Mouse (Mus musculus): ENCODE data around the gene Them5. TPM values are rescaled to one million over a fixed set of nuclear protein-coding genes. Genes with fewer than 3 reads are reported as not detected.

The Them5 gene
- 199 and 218 TPM in 2 replicates for polyA plus RNA-seq (2015; fragmentation: Nextera tagmentation; extraction: Ambion mirVana)

DNA sequence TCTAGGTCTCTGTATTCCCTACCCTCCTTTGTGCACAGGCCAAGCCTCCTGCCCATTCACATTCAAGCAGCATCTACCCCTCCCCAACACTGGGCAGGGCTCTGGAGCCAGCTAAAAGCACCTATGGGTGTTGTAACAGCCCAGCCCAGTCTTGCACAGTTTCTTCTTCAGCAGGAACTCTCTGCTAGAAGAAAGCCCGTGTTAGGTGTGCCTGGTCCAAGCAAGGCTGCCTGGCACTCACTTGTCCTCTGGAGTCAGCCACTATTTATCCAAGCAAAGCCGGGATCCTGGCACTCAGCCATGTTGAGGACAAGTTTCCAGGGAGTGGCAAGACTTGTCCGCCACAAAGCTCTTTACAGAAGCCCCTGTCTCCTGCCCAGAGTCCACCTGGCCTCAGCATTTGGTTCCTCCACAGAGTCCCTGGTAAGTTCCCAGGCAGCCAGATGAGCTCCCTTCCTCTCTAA lies at the start of gene Them5:
Gene Them5, plus strand, starts transcription at position 141 of the 464 bp plus-strand sequence.
- no peak for ATAC-seq (ENCODE audit: insufficient number of reproducible peaks, low FRiP score, low TSS enrichment, low read depth)
- Histone ChIP-seq H3K4me1 (no peaks in the 10 kb centered on the region), H3K4me3 (no peak within 1 kb of the TSS), H3K27me3 (no peaks in the 10 kb centered on the region), H3K9ac (no peak within 1 kb of the TSS), H3K27ac (peak within 1 kb of the TSS; percentile 47), H3K4me2 (no peak within 1 kb of the TSS), H3K9me3 (no peaks in the 10 kb centered on the region), H3K36me3 (no peaks in the 10 kb centered on the region)
- WGBS: 39% methylated on average over 3 of the region's 3 CpGs

- no peak overlapping the region for H3K4me3 ChIP-seq
- WGBS: 60% methylated on average over 1 of the region's 1 CpGs
- peaks cover 2% of the 10 kb centered on the region; the same call in 1 of the 2 replicates for H3K4me1 ChIP-seq
- no peaks in the 10 kb centered on the region for H3K36me3 ChIP-seq
- no peak overlapping the region for H3K9ac ChIP-seq
- ATAC-seq (ENCODE audit: insufficient number of reproducible peaks, low FRiP score, low TSS enrichment, low read depth): no peak
- H3K4me2 ChIP-seq: no peak overlapping the region
- no peak overlapping the region for H3K27ac ChIP-seq
- H3K9me3 ChIP-seq: no peaks in the 10 kb centered on the region
- no peaks in the 10 kb centered on the region for H3K27me3 ChIP-seq
These were observed 36.4 kb upstream of the Them5 start for GRCm38 (mm10) chr3:94305457-94305856.

DNA sequence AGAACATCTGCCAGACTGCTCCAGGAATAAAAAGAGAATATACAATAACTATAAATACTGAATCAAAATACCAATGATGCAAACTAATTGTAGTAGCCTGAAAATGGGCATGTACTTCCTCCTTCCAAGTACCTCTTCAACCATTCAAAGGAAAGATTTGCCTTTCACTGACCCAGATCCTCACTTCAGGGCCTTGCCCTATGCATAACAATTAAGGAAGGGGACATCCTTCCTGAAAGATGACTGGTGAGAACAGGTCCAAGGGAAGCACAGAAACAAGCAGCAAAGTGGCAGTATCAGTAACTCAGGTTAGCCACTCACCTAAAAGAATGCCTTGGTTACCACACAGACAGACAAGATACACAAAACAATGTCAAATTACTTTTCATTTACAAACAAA lies 34.9 kb upstream of the Them5 start:
- H3K27me3 ChIP-seq: no peaks in the 10 kb centered on the region
- no peaks in the 10 kb centered on the region for H3K9me3 ChIP-seq
- no peaks in the 10 kb centered on the region for H3K36me3 ChIP-seq
- peaks cover 7% of the 10 kb centered on the region; the same call in 1 of the 2 replicates for H3K4me1 ChIP-seq
- no peak overlapping the region for H3K4me2 ChIP-seq
- no peak overlapping the region for H3K4me3 ChIP-seq
- ATAC-seq (ENCODE audit: insufficient number of reproducible peaks, low FRiP score, low TSS enrichment, low read depth): no peak
- no peak overlapping the region for H3K27ac ChIP-seq
- H3K9ac ChIP-seq: no peak overlapping the region

DNA sequence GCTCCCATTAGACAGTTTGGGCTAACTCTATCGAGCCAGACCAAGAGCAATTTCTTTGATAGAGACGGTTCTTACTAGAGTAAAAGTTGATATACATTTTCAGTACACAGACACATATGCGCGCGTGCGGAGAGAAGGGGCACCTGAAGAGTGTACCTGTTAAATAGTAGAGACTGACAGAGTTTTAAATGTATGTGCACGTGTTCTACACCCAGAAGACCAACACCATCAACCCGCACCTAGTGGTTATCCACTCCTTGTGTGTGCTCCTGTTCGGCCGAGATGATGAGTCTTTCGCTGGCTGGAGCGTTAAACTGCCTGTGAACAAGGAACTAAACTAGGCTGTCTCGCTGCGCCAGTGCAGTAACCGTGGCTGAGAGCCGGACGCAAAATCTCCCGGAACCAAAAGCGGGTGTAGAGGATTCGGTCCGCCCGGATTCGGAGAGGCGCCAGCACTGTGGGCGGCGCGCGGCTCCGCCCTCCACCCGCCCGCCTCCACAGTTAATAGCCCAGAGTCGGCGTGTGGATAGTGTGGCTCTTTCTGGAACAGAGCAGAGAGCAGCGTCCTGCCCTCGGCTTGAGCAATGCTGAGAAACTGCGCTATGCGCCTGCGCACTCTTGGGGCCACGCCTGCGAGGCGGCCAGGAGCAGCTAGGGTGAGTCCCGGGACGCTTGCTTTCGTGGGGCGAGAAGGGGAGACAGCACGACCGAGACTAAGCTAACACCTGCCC lies 32.1 kb upstream of the Them5 start, which contains the start of gene Them4:
Gene Them4, plus strand, starts transcription at position 457 of the 731 bp plus-strand sequence.
- H3K9me3 ChIP-seq: no peaks in the 10 kb centered on the region
- peak within 1 kb of the TSS; percentile 67 for H3K4me2 ChIP-seq
- H3K4me3 ChIP-seq: peak within 1 kb of the TSS; percentile 62
- 1% methylated on average over 47 of the region's 47 CpGs for WGBS
- peaks cover 7% of the 10 kb centered on the region; the same call in 1 of the 2 replicates for H3K4me1 ChIP-seq
- peak within 1 kb of the TSS; percentile 88 for H3K27ac ChIP-seq
- no peaks in the 10 kb centered on the region for H3K27me3 ChIP-seq
- peak within 1 kb of the TSS; percentile 50 for H3K9ac ChIP-seq
- H3K36me3 ChIP-seq: no peaks in the 10 kb centered on the region
- ATAC-seq (ENCODE audit: insufficient number of reproducible peaks, low FRiP score, low TSS enrichment, low read depth): peak; percentile 99

DNA sequence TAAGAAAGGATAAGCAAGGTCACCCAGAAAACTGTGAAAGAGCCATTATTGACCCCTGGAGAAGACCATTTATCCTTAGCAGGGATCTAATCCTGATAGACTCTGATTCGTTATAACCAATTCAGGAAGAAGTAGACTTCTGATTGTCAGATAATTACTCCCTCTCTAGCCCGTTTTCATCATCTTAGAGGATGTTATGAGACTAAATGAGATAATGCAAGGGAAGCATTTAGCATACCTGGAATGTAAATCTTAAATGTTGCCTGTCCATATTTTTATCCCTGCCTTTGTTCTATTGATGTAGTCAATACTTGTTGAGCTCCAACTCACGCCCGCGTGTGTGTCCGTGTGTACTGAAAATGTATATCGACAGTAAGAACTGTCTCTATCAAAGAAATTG lies 31.4 kb upstream of the Them5 start:
- Histone ChIP-seq H3K4me1 (peaks cover 7% of the 10 kb centered on the region; the same call in 1 of the 2 replicates), H3K4me3 (peak overlapping the region; percentile 62), H3K4me2 (peak overlapping the region; percentile 67), H3K9me3 (no peaks in the 10 kb centered on the region), H3K27ac (peak overlapping the region; percentile 88), H3K9ac (peak overlapping the region; percentile 50), H3K27me3 (no peaks in the 10 kb centered on the region), H3K36me3 (no peaks in the 10 kb centered on the region)
- no peak for ATAC-seq (ENCODE audit: insufficient number of reproducible peaks, low FRiP score, low TSS enrichment, low read depth)
- WGBS: 44% methylated on average over 7 of the region's 7 CpGs

- peak overlapping the region; percentile 62 for H3K4me3 ChIP-seq
- no peak for ATAC-seq (ENCODE audit: insufficient number of reproducible peaks, low FRiP score, low TSS enrichment, low read depth)
- no peaks in the 10 kb centered on the region for H3K9me3 ChIP-seq
- no peak overlapping the region for H3K9ac ChIP-seq
- no peaks in the 10 kb centered on the region for H3K27me3 ChIP-seq
- no peak overlapping the region for H3K27ac ChIP-seq
- 60% methylated on average over 6 of the region's 6 CpGs for WGBS
- no peaks in the 10 kb centered on the region for H3K36me3 ChIP-seq
- H3K4me1 ChIP-seq: peaks cover 7% of the 10 kb centered on the region; the same call in 1 of the 2 replicates
- peak overlapping the region; percentile 67 for H3K4me2 ChIP-seq
These were observed 31.0 kb upstream of the Them5 start for GRCm38 (mm10) chr3:94310911-94311310.

GRCm38 (mm10) chr3:94311376-94311775 lies 30.5 kb upstream of the Them5 start:
- H3K27me3 ChIP-seq: no peaks in the 10 kb centered on the region
- H3K4me3 ChIP-seq: no peak overlapping the region
- no peak overlapping the region for H3K9ac ChIP-seq
- ATAC-seq (ENCODE audit: insufficient number of reproducible peaks, low FRiP score, low TSS enrichment, low read depth): no peak
- 54% methylated on average over 4 of the region's 4 CpGs for WGBS
- no peaks in the 10 kb centered on the region for H3K36me3 ChIP-seq
- H3K4me2 ChIP-seq: peak overlapping the region; percentile 67; the same call in 1 of the 2 replicates
- no peak overlapping the region for H3K27ac ChIP-seq
- H3K4me1 ChIP-seq: peaks cover 7% of the 10 kb centered on the region; the same call in 1 of the 2 replicates
- H3K9me3 ChIP-seq: no peaks in the 10 kb centered on the region

DNA sequence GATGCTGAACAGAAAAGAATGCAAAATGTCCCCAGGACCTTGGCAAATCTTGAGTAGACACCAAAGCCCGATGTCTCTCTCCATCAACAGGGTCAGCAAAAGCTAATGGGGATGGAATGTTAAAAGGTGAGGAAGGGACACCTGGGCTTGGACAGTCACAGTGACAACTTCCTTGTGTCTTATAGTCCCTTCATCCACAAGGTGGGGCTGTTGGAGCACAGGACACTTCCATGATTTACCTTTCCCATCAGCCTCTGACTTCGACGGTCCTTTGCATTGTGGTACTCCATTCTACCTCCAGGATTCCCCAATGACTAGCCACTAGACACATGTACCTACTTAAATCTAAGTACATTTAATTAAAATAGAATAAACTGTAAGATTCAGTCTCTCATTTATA lies 13.2 kb upstream of the Them5 start:
- ATAC-seq (ENCODE audit: insufficient number of reproducible peaks, low FRiP score, low TSS enrichment, low read depth): no peak
- no peaks in the 10 kb centered on the region for H3K4me1 ChIP-seq
- no peak overlapping the region for H3K4me3 ChIP-seq
- H3K9ac ChIP-seq: no peak overlapping the region
- H3K4me2 ChIP-seq: no peak overlapping the region
- 46% methylated on average over 3 of the region's 3 CpGs for WGBS
- H3K36me3 ChIP-seq: peaks cover 16% of the 10 kb centered on the region; the same call in 1 of the 2 replicates
- H3K27ac ChIP-seq: no peak overlapping the region
- no peaks in the 10 kb centered on the region for H3K27me3 ChIP-seq
- H3K9me3 ChIP-seq: no peaks in the 10 kb centered on the region

GRCm38 (mm10) chr3:94334442-94334841 lies 7.5 kb upstream of the Them5 start:
- no peak overlapping the region for H3K9ac ChIP-seq
- H3K27me3 ChIP-seq: no peaks in the 10 kb centered on the region
- no peak overlapping the region for H3K27ac ChIP-seq
- H3K4me2 ChIP-seq: no peak overlapping the region
- H3K4me1 ChIP-seq: no peaks in the 10 kb centered on the region
- no peaks in the 10 kb centered on the region for H3K9me3 ChIP-seq
- no peak for ATAC-seq (ENCODE audit: insufficient number of reproducible peaks, low FRiP score, low TSS enrichment, low read depth)
- WGBS: 94% methylated on average over 4 of the region's 4 CpGs
- peaks cover 4% of the 10 kb centered on the region; the same call in 1 of the 2 replicates for H3K36me3 ChIP-seq
- H3K4me3 ChIP-seq: no peak overlapping the region

- no peaks in the 10 kb centered on the region for H3K9me3 ChIP-seq
- no peak overlapping the region for H3K9ac ChIP-seq
- no peaks in the 10 kb centered on the region for H3K4me1 ChIP-seq
- H3K36me3 ChIP-seq: no peaks in the 10 kb centered on the region
- 71% methylated on average over 3 of the region's 3 CpGs for WGBS
- H3K4me3 ChIP-seq: no peak overlapping the region
- no peak overlapping the region for H3K27ac ChIP-seq
- ATAC-seq (ENCODE audit: insufficient number of reproducible peaks, low FRiP score, low TSS enrichment, low read depth): no peak
- H3K4me2 ChIP-seq: no peak overlapping the region
- H3K27me3 ChIP-seq: no peaks in the 10 kb centered on the region
These were observed 3.4 kb upstream of the Them5 start for GRCm38 (mm10) chr3:94338522-94338921.

GRCm38 (mm10) chr3:94342552-94342951 lies 653 bp downstream of the Them5 start:
- H3K4me1 ChIP-seq: no peaks in the 10 kb centered on the region
- H3K9ac ChIP-seq: no peak overlapping the region
- no peaks in the 10 kb centered on the region for H3K36me3 ChIP-seq
- WGBS: 51% methylated on average over 1 of the region's 1 CpGs
- no peaks in the 10 kb centered on the region for H3K27me3 ChIP-seq
- H3K4me3 ChIP-seq: no peak overlapping the region
- H3K9me3 ChIP-seq: no peaks in the 10 kb centered on the region
- H3K27ac ChIP-seq: 0 out of 2 replicates have a peak overlapping the region, but pooled peaks have one; percentile 47
- H3K4me2 ChIP-seq: no peak overlapping the region
- no peak for ATAC-seq (ENCODE audit: insufficient number of reproducible peaks, low FRiP score, low TSS enrichment, low read depth)

DNA sequence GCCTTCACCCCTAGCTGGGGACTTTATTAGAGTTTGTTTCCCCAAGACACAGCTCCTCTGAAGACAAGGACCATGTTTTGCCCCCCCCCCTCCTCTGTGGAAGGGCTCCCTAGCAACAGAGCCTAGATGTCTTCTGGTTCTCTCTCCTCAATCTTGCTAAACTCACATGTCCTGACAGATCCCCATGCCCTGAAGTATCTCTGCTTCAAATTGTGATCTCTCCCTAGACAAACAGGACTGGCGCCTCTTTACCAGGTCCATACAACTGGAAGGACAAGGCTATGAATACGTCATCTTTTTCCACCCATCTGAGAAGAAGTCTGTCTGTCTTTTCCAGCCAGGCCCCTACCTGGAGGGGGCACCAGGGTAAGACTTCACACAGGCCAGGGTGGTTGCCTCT lies 2.3 kb downstream of the Them5 start:
- Histone ChIP-seq H3K9ac (no peak overlapping the region), H3K4me2 (no peak overlapping the region), H3K9me3 (no peaks in the 10 kb centered on the region), H3K27ac (0 out of 2 replicates have a peak overlapping the region, but pooled peaks have one; percentile 27), H3K4me3 (no peak overlapping the region), H3K36me3 (no peaks in the 10 kb centered on the region), H3K4me1 (no peaks in the 10 kb centered on the region), H3K27me3 (no peaks in the 10 kb centered on the region)
- 76% methylated on average over 2 of the region's 2 CpGs for WGBS
- ATAC-seq (ENCODE audit: insufficient number of reproducible peaks, low FRiP score, low TSS enrichment, low read depth): no peak

Data from limb, embryonic 15.5 days (tissue).